Mouse (Mus musculus): Measurements from ENCODE around the gene Cd24a.

Gene Cd24a

DNA sequence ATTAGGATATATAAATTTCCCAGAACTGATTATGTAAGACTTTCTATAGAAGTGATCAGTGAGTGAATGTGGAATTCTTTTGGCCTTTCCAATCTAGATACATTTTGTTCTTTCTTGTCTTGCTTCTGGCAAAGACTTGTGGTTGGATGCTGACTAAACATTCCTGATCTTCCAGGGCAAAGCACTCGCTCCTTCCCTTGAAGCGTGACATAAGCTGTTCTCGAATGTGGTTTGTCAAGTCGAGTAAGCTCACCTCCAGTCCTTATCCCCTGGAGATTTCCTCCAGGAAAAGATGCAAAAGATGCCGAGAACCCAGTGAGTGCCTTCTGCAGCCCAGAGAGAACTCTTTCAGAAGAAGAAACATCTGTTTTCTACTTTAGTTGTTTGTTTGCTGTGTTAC, 51.1 kb downstream of the Cd24a start:
- H3K27me3 ChIP-seq (ENCODE audit: control insufficient read depth, insufficient read depth, low read length, poor library complexity, severe bottlenecking): no peaks in the 10 kb centered on the region
- no peak for DNase-seq (ENCODE audit: low read depth, low spot score)
- H3K36me3 ChIP-seq (ENCODE audit: control insufficient read depth, insufficient read depth, low read length, poor library complexity, severe bottlenecking): no peaks in the 10 kb centered on the region

DNA sequence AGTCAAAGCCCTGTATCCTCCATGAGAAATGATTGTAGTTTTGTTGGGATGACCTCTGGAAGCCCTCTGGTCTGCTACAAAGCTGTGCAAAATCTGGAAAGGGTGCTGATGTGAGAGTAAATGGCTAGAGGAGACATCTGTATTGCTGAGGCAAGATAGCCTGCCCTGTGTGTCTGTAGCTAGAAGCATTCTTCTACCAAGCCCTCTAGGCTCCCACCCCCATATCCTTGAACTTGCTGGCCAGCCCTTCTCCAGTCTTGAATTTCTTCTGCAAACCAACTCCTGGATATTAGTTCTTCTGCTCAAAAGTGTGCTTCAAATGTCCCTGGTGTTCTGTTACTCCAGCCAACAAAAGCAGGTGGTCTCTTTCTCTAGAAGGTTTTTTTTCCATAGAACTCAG, 51.8 kb downstream of the Cd24a start:
- DNase-seq (ENCODE audit: low read depth, low spot score): no peak
- Histone ChIP-seq H3K27me3 (ENCODE audit: control insufficient read depth, insufficient read depth, low read length, poor library complexity, severe bottlenecking) (no peaks in the 10 kb centered on the region), H3K36me3 (ENCODE audit: control insufficient read depth, insufficient read depth, low read length, poor library complexity, severe bottlenecking) (no peaks in the 10 kb centered on the region)

DNA sequence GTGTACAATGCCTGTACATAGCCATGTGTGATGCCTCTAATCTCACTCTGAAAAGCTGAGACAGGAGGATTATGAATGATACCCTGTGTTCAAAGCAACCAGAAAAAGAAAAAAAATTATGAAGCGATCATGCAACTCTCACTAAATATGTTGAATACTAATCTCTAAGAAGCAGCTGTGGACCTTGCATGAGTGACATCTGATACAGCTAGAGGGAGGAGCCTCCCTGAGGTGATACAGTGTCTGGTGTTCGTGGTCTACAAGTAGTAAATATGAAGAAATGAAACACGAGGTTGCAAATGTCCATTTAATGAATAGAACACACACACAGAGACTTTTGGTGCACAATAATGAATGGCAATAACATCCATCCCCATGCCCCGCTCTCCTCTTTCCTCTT, 52.5 kb downstream of the Cd24a start:
- no peaks in the 10 kb centered on the region for H3K27me3 ChIP-seq (ENCODE audit: control insufficient read depth, insufficient read depth, low read length, poor library complexity, severe bottlenecking)
- no peak for DNase-seq (ENCODE audit: low read depth, low spot score)

DNA sequence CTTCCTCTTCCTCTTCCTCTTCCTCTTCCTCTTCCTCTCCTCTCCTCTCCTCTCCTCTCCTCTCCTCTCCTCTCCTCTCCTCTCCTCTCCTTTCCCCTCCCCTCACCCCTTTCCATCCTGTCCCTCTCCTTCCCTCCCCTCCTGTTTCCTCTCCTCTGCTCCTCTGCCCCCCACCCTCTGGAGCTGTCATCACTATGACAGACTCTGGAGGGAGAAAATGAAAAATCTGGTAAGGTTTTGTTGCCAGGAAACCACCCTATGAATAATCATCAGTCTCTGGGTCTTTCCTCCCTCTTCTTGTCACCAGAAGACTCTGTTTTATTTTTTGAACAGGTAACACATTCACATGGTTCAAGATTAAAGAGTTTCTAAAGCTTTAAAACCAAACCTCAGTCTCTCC, 53.0 kb downstream of the Cd24a start:
- DNase-seq (ENCODE audit: low read depth, low spot score): no peak
- Histone ChIP-seq H3K36me3 (ENCODE audit: control insufficient read depth, insufficient read depth, low read length, poor library complexity, severe bottlenecking) (no peaks in the 10 kb centered on the region), H3K27me3 (ENCODE audit: control insufficient read depth, insufficient read depth, low read length, poor library complexity, severe bottlenecking) (no peaks in the 10 kb centered on the region)

More for the DNA sequence above, 52.5 kb downstream of the Cd24a start:
- H3K36me3 ChIP-seq (ENCODE audit: control insufficient read depth, insufficient read depth, low read length, poor library complexity, severe bottlenecking): no peaks in the 10 kb centered on the region

DNA sequence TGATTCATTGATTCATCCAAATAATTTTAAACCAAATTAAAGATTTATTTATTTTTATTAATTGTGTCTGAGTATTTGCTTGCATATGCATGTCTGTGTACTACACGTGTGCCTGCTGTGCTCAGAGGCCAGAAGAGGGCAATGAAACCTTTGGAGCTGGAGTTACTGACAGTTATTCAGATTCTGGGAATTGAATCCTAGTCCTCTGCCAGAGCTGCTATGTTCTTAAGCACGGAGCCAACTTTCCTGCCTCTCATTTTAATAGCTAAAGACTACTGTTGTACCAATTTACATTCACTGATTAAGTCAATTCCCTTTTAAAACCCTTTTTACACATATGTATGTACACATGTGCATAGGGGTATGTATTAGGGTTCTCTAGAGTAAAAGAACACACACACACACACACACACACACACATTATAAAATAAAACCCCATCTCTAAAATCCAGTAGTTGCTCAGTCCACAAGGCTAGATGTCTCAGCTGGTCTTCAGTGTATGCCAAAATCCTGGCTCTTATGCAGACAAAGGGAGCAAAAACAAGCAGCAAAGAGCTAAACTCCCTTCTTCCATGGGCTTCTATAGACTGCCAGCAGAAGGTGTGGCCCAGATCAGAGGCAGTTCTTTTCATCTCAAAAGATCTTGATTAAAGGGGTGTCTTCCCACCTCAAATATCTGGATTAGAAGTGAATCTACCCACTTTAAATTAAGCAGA, 53.7 kb downstream of the Cd24a start:
- no peaks in the 10 kb centered on the region for H3K27me3 ChIP-seq (ENCODE audit: control insufficient read depth, insufficient read depth, low read length, poor library complexity, severe bottlenecking)
- no peak for DNase-seq (ENCODE audit: low read depth, low spot score)

DNA sequence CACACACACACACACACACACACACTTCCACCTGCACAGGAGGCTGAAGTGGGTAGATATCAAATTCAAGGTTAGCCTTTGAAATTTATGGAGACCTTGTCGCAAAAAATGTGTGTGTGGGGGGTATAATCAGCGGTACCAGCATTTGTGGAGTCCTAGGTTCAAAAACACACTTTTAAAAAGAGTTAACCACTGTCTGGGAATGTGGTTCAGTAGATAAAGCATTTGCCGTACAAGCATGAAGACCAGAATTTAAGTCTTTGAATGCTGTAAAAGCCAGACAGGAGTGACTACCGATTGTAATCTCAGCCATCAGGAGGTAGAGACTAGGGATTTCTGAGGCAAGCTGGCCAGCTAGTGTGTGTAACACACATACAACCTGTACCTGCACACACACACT, 55.0 kb downstream of the Cd24a start:
- no peak for DNase-seq (ENCODE audit: low read depth, low spot score)
- H3K27me3 ChIP-seq (ENCODE audit: control insufficient read depth, insufficient read depth, low read length, poor library complexity, severe bottlenecking): no peaks in the 10 kb centered on the region
- no peaks in the 10 kb centered on the region for H3K36me3 ChIP-seq (ENCODE audit: control insufficient read depth, insufficient read depth, low read length, poor library complexity, severe bottlenecking)

More for the DNA sequence above, 53.7 kb downstream of the Cd24a start:
- H3K36me3 ChIP-seq (ENCODE audit: control insufficient read depth, insufficient read depth, low read length, poor library complexity, severe bottlenecking): no peaks in the 10 kb centered on the region
